Mouse (Mus musculus): ENCODE data around the gene Cep295nl.
"Not testable (repeated sequence)": the region's sequence is repeated elsewhere in the genome, so short reads cannot be mapped to it uniquely, and the experiment has no call there.

Cep295nl gene

GRCm38 (mm10) chr11:118321971-118322370 lies 20.3 kb downstream of the Cep295nl start:
- DNase-seq (ENCODE audit: low spot score), result no peak

- DNase-seq (ENCODE audit: low spot score), result no peak
These were observed 20.8 kb downstream of the Cep295nl start for GRCm38 (mm10) chr11:118321500-118321899.

- no peak for DNase-seq (ENCODE audit: low spot score)
These were observed 23.6 kb downstream of the Cep295nl start for GRCm38 (mm10) chr11:118318678-118319077.

GRCm38 (mm10) chr11:118317129-118317528 lies 25.2 kb downstream of the Cep295nl start:
- peak; percentile 49 for DNase-seq (ENCODE audit: low spot score)

GRCm38 (mm10) chr11:118316231-118316806 lies 26.0 kb downstream of the Cep295nl start:
- DNase-seq (ENCODE audit: low spot score), result no peak

GRCm38 (mm10) chr11:118312132-118312723 lies 30.1 kb downstream of the Cep295nl start:
- DNase-seq (ENCODE audit: low spot score), result no peak

GRCm38 (mm10) chr11:118307962-118308361 lies 34.3 kb downstream of the Cep295nl start:
- DNase-seq (ENCODE audit: low spot score), result not testable (repeated sequence)

- DNase-seq (ENCODE audit: low spot score), result not testable (repeated sequence)
These were observed 38.3 kb downstream of the Cep295nl start for GRCm38 (mm10) chr11:118303959-118304358.

GRCm38 (mm10) chr11:118298810-118299209 lies 43.5 kb downstream of the Cep295nl start:
- DNase-seq (ENCODE audit: low spot score), result no peak

- DNase-seq (ENCODE audit: low spot score), result no peak
These were observed 44.3 kb downstream of the Cep295nl start for GRCm38 (mm10) chr11:118297967-118298366.

GRCm38 (mm10) chr11:118295026-118295425 lies 47.3 kb downstream of the Cep295nl start:
- no peak for DNase-seq (ENCODE audit: low spot score)

- DNase-seq (ENCODE audit: low spot score), result no peak
These were observed 49.6 kb downstream of the Cep295nl start for GRCm38 (mm10) chr11:118292671-118293070.

- DNase-seq (ENCODE audit: low spot score), result peak; percentile 99
These were observed 52.1 kb downstream of the Cep295nl start, which contains the start of gene Usp36 for GRCm38 (mm10) chr11:118289999-118290889. Gene Usp36, minus strand, starts transcription at chr11:118290244.

GRCm38 (mm10) chr11:118289562-118289961 lies 52.7 kb downstream of the Cep295nl start:
- peak; percentile 19 for DNase-seq (ENCODE audit: low spot score)

- peak; percentile 46 for DNase-seq (ENCODE audit: low spot score)
These were observed 53.2 kb downstream of the Cep295nl start for GRCm38 (mm10) chr11:118289037-118289511.

- no peak for DNase-seq (ENCODE audit: low spot score)
These were observed 54.7 kb downstream of the Cep295nl start for GRCm38 (mm10) chr11:118287573-118287972.

GRCm38 (mm10) chr11:118286434-118286833 lies 55.9 kb downstream of the Cep295nl start:
- DNase-seq (ENCODE audit: low spot score), result no peak

GRCm38 (mm10) chr11:118285791-118286190 lies 56.5 kb downstream of the Cep295nl start:
- DNase-seq (ENCODE audit: low spot score), result no peak

Measured in c-Kit-positive CD71-positive TER-119-positive erythroid progenitor cells, embryonic 14.5 days (primary cell).